Mouse (Mus musculus): ENCODE measurements around the gene Dscaml1. TPM values are rescaled to one million over a fixed set of nuclear protein-coding genes. Genes with fewer than 3 reads are reported as not detected.

The Dscaml1 gene
- total RNA-seq, 2 experiments from 2014 or later: not detected

GRCm38 (mm10) chr9:45550210-45550609 is 123.8 kb downstream of the Dscaml1 start:
- ATAC-seq (replicated peaks; ENCODE audit: low FRiP score, low TSS enrichment, poor library complexity, severe bottlenecking): no peak

GRCm38 (mm10) chr9:45550662-45551061 is 124.2 kb downstream of the Dscaml1 start:
- ATAC-seq (replicated peaks; ENCODE audit: low FRiP score, low TSS enrichment, poor library complexity, severe bottlenecking): no peak

DNA sequence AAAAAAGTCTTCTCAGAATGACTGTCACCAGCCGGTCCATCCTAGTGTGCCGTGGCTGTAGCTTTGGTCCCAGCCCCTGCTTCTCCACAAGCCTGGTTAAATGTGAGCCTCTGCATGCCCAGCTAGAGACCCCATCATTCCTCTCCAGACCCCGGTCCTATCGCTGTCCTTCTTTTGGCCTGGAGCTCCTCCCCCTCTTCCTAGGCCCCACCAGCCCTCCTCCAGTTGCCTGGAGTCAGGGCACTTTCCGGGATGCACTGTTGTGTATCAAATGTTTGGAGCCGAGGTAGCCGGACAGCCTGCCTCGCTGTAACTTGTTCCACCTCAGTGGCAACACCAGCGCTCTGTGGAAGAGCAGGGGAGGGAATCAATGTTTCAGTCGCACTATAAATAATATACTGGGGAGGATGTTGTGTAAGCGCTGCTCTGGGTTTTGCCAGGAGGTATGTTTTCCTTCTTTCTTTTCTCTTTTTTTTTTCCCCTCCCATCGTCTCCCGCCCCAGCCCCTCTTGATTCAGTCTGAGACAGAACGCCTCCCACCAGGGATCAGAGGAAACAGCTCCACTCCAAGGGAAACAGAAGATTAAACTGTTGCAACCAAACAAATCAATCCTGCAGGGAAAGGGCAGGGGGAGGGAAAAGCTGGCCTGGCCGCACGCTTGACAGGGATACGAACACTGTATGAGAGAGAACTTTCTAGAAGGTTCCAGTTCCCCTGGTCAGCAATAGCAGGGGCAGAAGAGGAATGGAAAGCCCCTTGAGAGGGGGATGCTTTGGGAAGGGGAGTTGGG is 128.8 kb downstream of the Dscaml1 start:
- ATAC-seq (replicated peaks; ENCODE audit: low FRiP score, low TSS enrichment, poor library complexity, severe bottlenecking): no peak

- ATAC-seq (replicated peaks; ENCODE audit: low FRiP score, low TSS enrichment, poor library complexity, severe bottlenecking): no peak
These were observed 130.5 kb downstream of the Dscaml1 start for GRCm38 (mm10) chr9:45556882-45557281.

DNA sequence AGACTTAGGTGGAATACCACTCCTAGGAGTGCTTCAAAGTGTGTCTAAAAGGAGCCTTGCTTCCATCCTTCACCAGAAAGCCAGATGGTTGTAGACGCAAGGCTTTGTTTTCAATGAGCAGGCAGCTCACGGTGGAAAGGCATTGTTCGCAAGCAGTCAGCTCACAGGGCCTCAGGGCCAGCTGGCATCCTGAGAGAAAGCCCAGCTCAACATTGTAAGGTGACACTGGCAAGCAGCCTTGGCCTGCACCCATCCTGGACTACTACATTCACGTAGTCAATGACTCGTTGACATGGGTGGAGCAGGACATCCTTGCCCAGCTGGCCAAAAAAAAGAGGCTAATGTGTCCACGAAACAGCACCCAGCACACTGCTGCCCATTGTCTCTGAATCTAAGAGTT is 134.6 kb downstream of the Dscaml1 start:
- ATAC-seq (replicated peaks; ENCODE audit: low FRiP score, low TSS enrichment, poor library complexity, severe bottlenecking): no peak

GRCm38 (mm10) chr9:45566843-45567578 is 140.6 kb downstream of the Dscaml1 start:
- peak; percentile 92 for ATAC-seq (replicated peaks; ENCODE audit: low FRiP score, low TSS enrichment, poor library complexity, severe bottlenecking)

DNA sequence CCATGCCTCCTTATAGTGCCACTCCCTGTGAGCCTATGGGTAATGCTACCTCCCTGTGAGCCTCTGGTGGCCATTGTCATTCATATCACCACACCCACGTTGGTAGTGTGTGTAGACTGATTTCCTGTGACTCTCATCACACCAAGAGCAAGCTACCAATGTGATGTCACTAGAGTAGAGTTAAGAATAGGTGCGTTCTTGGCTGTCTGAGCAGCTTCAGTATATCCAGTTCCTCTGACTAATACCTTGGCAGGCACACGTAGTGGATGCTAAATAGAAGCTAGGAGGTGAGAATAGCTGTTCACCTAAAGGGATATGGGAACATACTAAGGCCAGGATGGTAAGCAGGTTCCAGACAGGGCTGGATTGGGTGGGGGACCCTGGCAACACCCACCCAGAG is 143.3 kb downstream of the Dscaml1 start:
- no peak for ATAC-seq (replicated peaks; ENCODE audit: low FRiP score, low TSS enrichment, poor library complexity, severe bottlenecking)

DNA sequence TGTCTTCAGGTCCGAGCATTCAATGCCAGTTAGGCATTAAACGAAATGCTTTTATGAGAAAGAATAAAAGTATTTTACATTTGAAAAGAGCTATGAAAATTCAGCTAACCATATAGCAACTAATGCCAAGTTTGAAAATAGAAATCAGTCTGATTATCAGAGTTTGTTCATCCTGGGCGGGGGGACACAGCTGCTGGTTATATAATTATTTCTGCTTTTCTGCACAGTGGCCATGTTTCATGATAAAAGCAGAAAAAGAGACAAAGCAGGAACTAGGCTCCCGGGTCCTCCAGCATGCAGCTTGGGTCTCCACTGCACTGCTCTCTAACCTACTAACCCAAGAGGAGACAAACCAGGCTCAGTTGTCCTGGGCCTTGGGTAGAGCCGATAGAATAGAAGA is 143.9 kb downstream of the Dscaml1 start:
- ATAC-seq (replicated peaks; ENCODE audit: low FRiP score, low TSS enrichment, poor library complexity, severe bottlenecking): no peak

- ATAC-seq (replicated peaks; ENCODE audit: low FRiP score, low TSS enrichment, poor library complexity, severe bottlenecking): no peak
These were observed 146.5 kb downstream of the Dscaml1 start for GRCm38 (mm10) chr9:45572787-45573492.

GRCm38 (mm10) chr9:45573493-45573815 is 147.0 kb downstream of the Dscaml1 start:
- no peak for ATAC-seq (replicated peaks; ENCODE audit: low FRiP score, low TSS enrichment, poor library complexity, severe bottlenecking)

- ATAC-seq (replicated peaks; ENCODE audit: low FRiP score, low TSS enrichment, poor library complexity, severe bottlenecking): no peak
These were observed 147.6 kb downstream of the Dscaml1 start for GRCm38 (mm10) chr9:45574021-45574420.

- no peak for ATAC-seq (replicated peaks; ENCODE audit: low FRiP score, low TSS enrichment, poor library complexity, severe bottlenecking)
These were observed 153.8 kb downstream of the Dscaml1 start for GRCm38 (mm10) chr9:45580069-45580795.

DNA sequence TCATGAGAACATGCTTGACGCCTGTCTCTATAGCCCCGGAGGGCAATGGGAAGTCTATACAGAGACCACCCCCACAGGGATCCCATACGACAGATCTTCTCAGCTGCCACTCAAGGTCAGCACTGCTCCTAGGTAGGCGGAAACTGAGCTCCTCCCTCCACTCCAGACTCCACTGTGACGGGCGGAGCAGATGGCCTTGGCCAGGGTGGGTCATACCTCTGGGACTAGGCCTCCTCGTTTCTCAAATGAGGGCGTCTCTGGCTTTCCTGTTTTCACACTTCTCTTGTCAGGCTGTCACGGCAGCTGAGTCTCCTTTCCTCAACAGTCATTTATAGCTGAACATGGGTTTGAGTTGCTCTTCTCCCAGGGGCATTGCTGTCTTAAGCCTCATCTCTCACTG is 160.0 kb downstream of the Dscaml1 start:
- no peak for ATAC-seq (replicated peaks; ENCODE audit: low FRiP score, low TSS enrichment, poor library complexity, severe bottlenecking)

DNA sequence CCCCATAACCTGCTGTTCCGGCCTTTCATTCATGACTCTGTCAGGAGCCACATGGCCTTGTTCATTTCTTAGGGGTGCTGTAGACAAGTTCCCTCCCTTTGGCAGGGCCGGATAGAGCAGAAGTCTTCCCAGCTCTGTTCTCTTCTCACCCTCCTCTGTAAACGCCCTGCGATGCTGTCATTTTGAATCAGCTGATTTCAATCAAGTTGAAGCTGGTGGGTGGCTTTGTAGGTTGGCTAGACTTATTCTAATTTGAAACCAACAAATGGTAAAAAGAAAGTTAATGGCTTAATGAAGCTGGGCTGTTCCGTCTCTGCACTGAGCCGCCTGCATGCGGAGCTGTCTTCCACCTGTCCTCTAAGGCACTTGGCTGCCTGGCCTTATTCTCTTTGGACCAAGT is 161.3 kb downstream of the Dscaml1 start:
- ATAC-seq (replicated peaks; ENCODE audit: low FRiP score, low TSS enrichment, poor library complexity, severe bottlenecking): no peak

DNA sequence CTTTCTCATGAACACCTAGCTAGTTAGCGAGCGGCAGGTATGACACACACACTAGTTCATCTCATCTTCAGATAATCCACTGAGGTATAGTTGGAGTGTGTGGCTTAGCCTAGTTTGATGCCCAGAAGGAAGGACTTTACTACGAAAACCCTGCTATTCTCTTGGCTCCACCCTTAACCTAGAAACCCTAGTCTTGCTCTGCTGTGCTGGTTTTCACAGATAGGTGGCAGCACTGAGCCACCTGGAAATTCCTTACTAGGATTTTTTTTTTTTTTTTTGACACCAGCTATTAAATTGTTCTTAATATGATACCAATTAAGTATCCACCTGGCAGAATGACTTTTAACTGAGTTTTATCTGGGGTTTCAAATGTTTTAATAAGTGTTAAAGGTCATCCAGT is 163.4 kb downstream of the Dscaml1 start:
- ATAC-seq (replicated peaks; ENCODE audit: low FRiP score, low TSS enrichment, poor library complexity, severe bottlenecking): no peak

DNA sequence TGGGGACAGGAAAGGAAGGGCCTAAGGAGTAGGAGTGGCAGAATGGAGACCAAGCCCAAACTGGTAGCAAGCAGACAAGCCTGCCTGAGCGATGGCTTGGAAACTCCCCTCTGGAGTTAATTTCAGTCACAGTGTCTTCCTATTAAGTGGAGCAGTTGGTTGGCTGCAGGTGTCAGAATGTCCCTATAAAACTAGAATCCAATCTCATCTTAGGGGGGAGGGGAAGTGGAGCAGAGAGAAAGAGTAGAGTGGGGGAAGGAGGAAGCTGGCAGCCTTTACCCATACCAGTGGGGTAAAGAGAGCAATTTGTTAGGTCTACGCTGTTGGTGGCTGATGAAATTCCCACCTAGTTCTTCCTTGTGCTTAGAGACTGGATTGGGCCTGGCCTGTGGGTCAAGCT is 164.6 kb downstream of the Dscaml1 start:
- no peak for ATAC-seq (replicated peaks; ENCODE audit: low FRiP score, low TSS enrichment, poor library complexity, severe bottlenecking)

DNA sequence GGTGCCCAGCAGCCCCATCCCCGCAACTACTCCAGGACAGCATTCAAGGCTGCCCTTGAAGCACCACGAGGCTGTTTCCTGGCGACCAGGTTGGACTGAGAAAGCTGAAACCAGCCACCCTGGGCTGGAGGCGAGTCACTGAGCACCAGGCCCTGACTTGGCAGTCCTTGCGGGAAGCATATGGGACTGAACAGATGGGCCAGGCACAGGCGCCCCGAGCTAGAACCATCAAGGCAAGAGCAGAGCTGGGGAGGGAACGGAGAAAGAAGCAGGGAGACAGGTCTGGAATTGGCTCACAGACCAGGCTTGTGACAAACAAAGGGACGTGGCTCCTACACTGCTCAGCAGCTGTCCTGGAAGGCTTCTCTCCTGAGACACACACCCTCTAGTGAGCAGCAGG is 165.9 kb downstream of the Dscaml1 start:
- ATAC-seq (replicated peaks; ENCODE audit: low FRiP score, low TSS enrichment, poor library complexity, severe bottlenecking): no peak

- ATAC-seq (replicated peaks; ENCODE audit: low FRiP score, low TSS enrichment, poor library complexity, severe bottlenecking): no peak
These were observed 171.7 kb downstream of the Dscaml1 start for GRCm38 (mm10) chr9:45598117-45598516.

- no peak for ATAC-seq (replicated peaks; ENCODE audit: low FRiP score, low TSS enrichment, poor library complexity, severe bottlenecking)
These were observed 172.9 kb downstream of the Dscaml1 start for GRCm38 (mm10) chr9:45599377-45599776.

DNA sequence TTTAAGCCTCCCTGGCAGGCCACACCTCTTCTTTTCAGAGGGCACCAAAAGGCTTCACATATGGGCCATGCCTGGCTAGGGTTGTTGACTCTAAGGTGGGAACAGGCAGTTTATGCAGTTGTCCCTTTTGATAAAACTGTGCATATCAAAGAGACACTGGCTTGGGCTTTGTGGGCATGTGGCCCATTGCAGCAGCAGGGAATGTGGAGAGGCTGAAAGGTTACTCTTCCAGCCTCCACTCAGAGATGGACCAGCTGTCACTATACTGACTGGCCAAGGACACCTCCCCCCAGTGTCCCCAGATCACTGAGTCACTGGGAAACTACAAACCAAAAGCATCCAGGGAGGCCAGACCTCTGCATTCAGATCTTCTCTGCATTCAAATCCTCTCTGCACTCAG is 180.9 kb downstream of the Dscaml1 start:
- no peak for ATAC-seq (replicated peaks; ENCODE audit: low FRiP score, low TSS enrichment, poor library complexity, severe bottlenecking)

Measured in megakaryocyte-erythroid progenitor cell, adult 5-6 weeks (primary cell).